9 mouse cellular contexts compared by ENCODE assay signal in the genomic region with DNA sequence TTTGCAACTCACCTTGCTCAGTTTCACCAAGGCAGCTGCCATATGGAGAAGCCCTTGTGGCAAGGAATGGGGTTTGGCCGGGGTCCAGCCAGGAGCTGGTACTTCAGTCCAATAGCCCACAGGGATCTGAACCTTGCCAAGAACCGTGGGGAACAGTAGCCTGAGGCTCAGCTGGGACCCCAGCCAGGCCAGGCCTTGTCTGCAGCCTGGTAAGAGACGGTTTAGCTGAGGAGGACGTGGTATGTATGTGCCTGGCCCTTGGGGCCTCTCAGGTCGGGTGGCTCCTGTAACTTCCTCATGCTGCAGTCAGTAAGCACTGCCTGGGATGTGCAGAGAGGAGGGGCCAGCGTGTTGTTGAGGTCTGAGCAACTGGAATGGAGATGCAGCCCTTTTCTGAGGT. TPM values are rescaled to one million over a fixed set of nuclear protein-coding genes. Genes with fewer than 3 reads are reported as not detected.
DNase-seq lines count a peak whose midpoint lies in the region; ATAC-seq lines count a peak whose summit lies in the region.
"Had no signal": no experiment of that assay in that cellular context is flagged by ENCODE, and none has a peak within 500 bp of the region (broad histone marks: within the 10 kb centered on the region; RNA-seq: fewer than 3 reads in every experiment).

No protein-coding gene starts in this region.

- H3K27me3 ChIP-seq in hindbrain, embryonic 15.5 days, result no peaks in the 10 kb centered on the region
- no peaks in the 10 kb centered on the region for H3K27me3 ChIP-seq in hindbrain, embryonic 12.5 days

- no peaks in the 10 kb centered on the region for H3K9me3 ChIP-seq in hindbrain, embryonic 15.5 days
- H3K9me3 ChIP-seq in hindbrain, embryonic 12.5 days (replicated peaks), result no peaks in the 10 kb centered on the region

- H3K9ac ChIP-seq in hindbrain, embryonic 15.5 days, result no peak overlapping the region
- H3K9ac ChIP-seq in hindbrain, embryonic 12.5 days, result no peak overlapping the region

- H3K4me2 ChIP-seq in hindbrain, embryonic 15.5 days, result no peak overlapping the region
- H3K4me2 ChIP-seq in hindbrain, embryonic 12.5 days (replicated peaks), result no peak overlapping the region

- 52% methylated on average over 6 of the region's 6 CpGs for WGBS in hindbrain, embryonic 15.5 days
- WGBS in hindbrain, embryonic 12.5 days, result 63% methylated on average over 6 of the region's 6 CpGs

- no peaks in the 10 kb centered on the region for H3K36me3 ChIP-seq in hindbrain, embryonic 15.5 days
- H3K36me3 ChIP-seq in hindbrain, embryonic 12.5 days, result no peaks in the 10 kb centered on the region

- H3K4me3 ChIP-seq in hindbrain, embryonic 15.5 days, result no peak overlapping the region
- no peak overlapping the region for H3K4me3 ChIP-seq in hindbrain, embryonic 12.5 days

- peaks cover 18% of the 10 kb centered on the region for H3K4me1 ChIP-seq in hindbrain, embryonic 15.5 days (replicated peaks)
- peaks cover 5% of the 10 kb centered on the region; the same call in 1 of the 2 replicates for H3K4me1 ChIP-seq in hindbrain, embryonic 12.5 days

- ATAC-seq in hindbrain, embryonic 15.5 days (ENCODE audit: low FRiP score, low read depth), result peak; percentile 74
- no peak for ATAC-seq in hindbrain, embryonic 12.5 days (ENCODE audit: low FRiP score)
- peak; percentile 72 for ATAC-seq in granulocyte monocyte progenitor cell, adult 5-6 weeks (replicated peaks; ENCODE audit: poor library complexity, severe bottlenecking)
- no peak for ATAC-seq in activated CD4-positive, CD25-positive, alpha-beta regulatory T cell, adult 4 months

- H3K27ac ChIP-seq in hindbrain, embryonic 15.5 days (replicated peaks), result no peak overlapping the region
- H3K27ac ChIP-seq in hindbrain, embryonic 12.5 days, result no peak overlapping the region

- DNase-seq in 3134 (ENCODE audit: extremely low read depth, insufficient read length, low spot score), result peak; percentile 85
- peak; percentile 90 for DNase-seq in cerebellum, adult 11-12 months
- no peak for DNase-seq in c-Kit-positive CD71-positive TER-119-positive erythroid progenitor cells, embryonic 14.5 days (ENCODE audit: low spot score)
- DNase-seq in kidney, adult 9 months, result no peak
- DNase-seq: right cerebral cortex, postnatal 25 days had no signal

RNA-seq across cellular contexts. Expression of a gene that starts 27.8 kb away (rescaled TPM):
- 7.5 and 7.7 TPM in 2 replicates for polyA plus RNA-seq in hindbrain, embryonic 15.5 days (2015; fragmentation: Nextera tagmentation; extraction: Ambion mirVana)
- 9.2 and 9.6 TPM in 2 replicates for polyA plus RNA-seq in hindbrain, embryonic 12.5 days (2016; fragmentation: Nextera tagmentation; extraction: Ambion mirVana)
- total RNA-seq in granulocyte monocyte progenitor cell, adult 5-6 weeks (2014; fragmentation: Nextera tagmentation), result 1.2 and 1.3 TPM in 2 replicates
- 0.57 and 1.4 TPM in 2 replicates for total RNA-seq in granulocyte monocyte progenitor cell, adult 5-6 weeks (2017)
- polyA plus RNA-seq in activated CD4-positive, CD25-positive, alpha-beta regulatory T cell, adult 4 months (2017; shearing (Covaris generic)), result under 1 TPM; 0.17 to 0.46 TPM

Comparison
In these comparisons a context has a peak if more than half of its experiments do, and no peak if none do; other contexts are left out.
1. ATAC-seq: peak in hindbrain, embryonic 15.5 days (single experiment) and granulocyte monocyte progenitor cell, adult 5-6 weeks (single experiment); none in hindbrain, embryonic 12.5 days (single experiment) and activated CD4-positive, CD25-positive, alpha-beta regulatory T cell, adult 4 months (single experiment).
2. DNase-seq: peak in 3134 (single experiment) and cerebellum, adult 11-12 months (single experiment); none in c-Kit-positive CD71-positive TER-119-positive erythroid progenitor cells, embryonic 14.5 days (single experiment) and kidney, adult 9 months (single experiment).